Mouse (Mus musculus): ENCODE data around the gene Vmn1r225.
"Not testable (repeated sequence)": the region's sequence is repeated elsewhere in the genome, so short reads cannot be mapped to it uniquely, and the experiment has no call there.

Vmn1r225 gene

GRCm38 (mm10) chr17:20497858-20498257 lies at the start of gene Vmn1r225:
Gene Vmn1r225, plus strand, starts transcription at chr17:20498158.
- DNase-seq = no peak

- DNase-seq = no peak
Measured at GRCm38 (mm10) chr17:20473311-20473710, 24.6 kb upstream of the Vmn1r225 start.

GRCm38 (mm10) chr17:20481231-20481630 lies 16.7 kb upstream of the Vmn1r225 start, which contains the start of gene Vmn2r108:
Gene Vmn2r108, minus strand, starts transcription at chr17:20481331.
- no peak for DNase-seq

GRCm38 (mm10) chr17:20508247-20508646 lies 10.3 kb downstream of the Vmn1r225 start:
- DNase-seq = not testable (repeated sequence)
